Mouse (Mus musculus): ENCODE results near the gene Rgs2.

- TF ChIP-seq EP300 (optimal IDR thresholded peaks at IDR 0.05) (no peak), CTCF (IDR thresholded peaks at IDR 0.05; ENCODE audit: low read depth) (no peak)
Measured at GRCm38 (mm10) chr1:143960340-143960739, 43.6 kb downstream of the Rgs2 start.

Data from stomach, postnatal 0 days (tissue).